33 mouse cellular contexts compared by ENCODE assay signal in genomic region chr4:137590961-137591360, GRCm38 (mm10). TPM values are rescaled to one million over a fixed set of nuclear protein-coding genes. Genes with fewer than 3 reads are reported as not detected.
A peak's percentile ranks its signal among the peaks of the same experiment; 100 is the strongest.
DNase-seq lines count a peak whose midpoint lies in the region; ATAC-seq lines count a peak whose summit lies in the region.
"Had no signal": no experiment of that assay in that cellular context is flagged by ENCODE, and none has a peak within 500 bp of the region (broad histone marks: within the 10 kb centered on the region; RNA-seq: fewer than 3 reads in every experiment).

No protein-coding gene starts in this region.

- intact Hi-C loops in left cerebral cortex, postnatal 4 days (cut with DNase I), result no loop called here

- DNase-seq in adrenal gland, postnatal 14 days, result peak; percentile 71
- DNase-seq in adrenal gland, adult (ENCODE audit: inconsistent age in 2 of 2, low spot score in 1 of 2), result no peak
- DNase-seq in cerebellum, postnatal 14 days, result peak; percentile 35 to 60
- no peak for DNase-seq in cerebellum, adult 8-10 months
- peak; percentile 15 for DNase-seq in left cerebral cortex, postnatal 4 days
- no peak for DNase-seq in left cerebral cortex, adult 9 months (ENCODE audit: low spot score in 2 of 2)
- DNase-seq in adipocyte (ENCODE audit: low spot score), result peak; percentile 22
- no peak for DNase-seq in midbrain, embryonic 11.5 days (ENCODE audit: low spot score, missing footprints)
- DNase-seq: heart, postnatal 4 days; kidney, adult 2 months; kidney, postnatal 10 days; liver; lung, postnatal 4 days; right cerebral cortex, postnatal 14 days; spleen, adult 18-20 months had no signal

- H3K4me1 ChIP-seq in midbrain, embryonic 11.5 days (ENCODE audit: control insufficient read depth, insufficient read depth, low read length), result peaks cover 11% of the 10 kb centered on the region

- H3K9me3 ChIP-seq in midbrain, embryonic 11.5 days (ENCODE audit: control insufficient read depth, low read length), result no peaks in the 10 kb centered on the region
- H3K9me3 ChIP-seq: forebrain, embryonic 10.5 days; G1E; heart, embryonic 15.5 days; limb, embryonic 10.5 days; liver, embryonic 15.5 days; midbrain, embryonic 15.5 days; neural tube, embryonic 12.5 days had no signal

- ATAC-seq in midbrain, embryonic 11.5 days (ENCODE audit: low FRiP score), result no peak
- ATAC-seq: CD4-positive, CD25-positive, alpha-beta regulatory T cell, adult 4 months; forebrain, embryonic 16.5 days; inflammation-experienced regulatory T-cells, adult 6 months; midbrain, embryonic 15.5 days; Patski had no signal

- H3K36me3 ChIP-seq in midbrain, embryonic 11.5 days (ENCODE audit: control insufficient read depth, insufficient read depth, low read length), result no peaks in the 10 kb centered on the region
- H3K36me3 ChIP-seq: heart, embryonic 15.5 days; limb, embryonic 10.5 days; liver, embryonic 15.5 days; midbrain, embryonic 15.5 days; neural tube, embryonic 12.5 days had no signal

- H3K4me2 ChIP-seq in midbrain, embryonic 11.5 days, result no peak overlapping the region
- H3K4me2 ChIP-seq: heart, embryonic 15.5 days; hindbrain, embryonic 14.5 days; liver, embryonic 15.5 days; midbrain, embryonic 15.5 days; neural tube, embryonic 12.5 days had no signal

- 92% methylated on average over 4 of the region's 4 CpGs for WGBS in midbrain, embryonic 11.5 days

- H3K27me3 ChIP-seq in midbrain, embryonic 11.5 days (ENCODE audit: control insufficient read depth, insufficient read depth, low read length), result no peaks in the 10 kb centered on the region
- H3K27me3 ChIP-seq: heart, embryonic 15.5 days; liver, embryonic 15.5 days; midbrain, embryonic 15.5 days; neural tube, embryonic 12.5 days; Patski had no signal

- H3K9ac ChIP-seq in midbrain, embryonic 11.5 days (ENCODE audit: low read length), result no peak overlapping the region
- H3K9ac ChIP-seq: heart, embryonic 15.5 days; hindbrain, embryonic 14.5 days; liver, embryonic 15.5 days; midbrain, embryonic 15.5 days; neural tube, embryonic 12.5 days had no signal

- no peak overlapping the region for H3K27ac ChIP-seq in midbrain, embryonic 11.5 days (ENCODE audit: low read depth, low read length)
- H3K27ac ChIP-seq: forebrain, embryonic 10.5 days; heart, embryonic 15.5 days; hindbrain, embryonic 14.5 days; left cerebral cortex, adult 2 months; limb, embryonic 10.5 days; liver, embryonic 15.5 days; midbrain, embryonic 15.5 days; neural tube, embryonic 12.5 days had no signal

- H3K4me3 ChIP-seq in midbrain, embryonic 11.5 days (ENCODE audit: low read depth, low read length), result no peak overlapping the region
- H3K4me3 ChIP-seq: forebrain, embryonic 10.5 days; heart, embryonic 15.5 days; left cerebral cortex, adult 2 months; limb, embryonic 10.5 days; liver, embryonic 15.5 days; midbrain, embryonic 15.5 days; neural tube, embryonic 12.5 days had no signal

RNA-seq across cellular contexts. Expression of gene Usp48, which starts 2.6 kb away (rescaled TPM):
- 95.5 and 107 TPM in 2 replicates for total RNA-seq in adrenal gland, postnatal 14 days (2021)
- 100 to 1,000 TPM; 163 to 167 TPM for total RNA-seq in left cerebral cortex, postnatal 4 days (2021)
- 72.5 and 77.2 TPM in 2 replicates for polyA plus RNA-seq in midbrain, embryonic 11.5 days (2014; fragmentation: Nextera tagmentation; extraction: Ambion mirVana)

RNA-seq across cellular contexts. Expression of gene Ldlrad2, which starts 16.6 kb away (rescaled TPM):
- total RNA-seq in adrenal gland, postnatal 14 days (2021), result not detected in 2 replicates
- not detected for total RNA-seq in left cerebral cortex, postnatal 4 days (2021)
- polyA plus RNA-seq in midbrain, embryonic 11.5 days (2014; fragmentation: Nextera tagmentation; extraction: Ambion mirVana), result not detected in 2 replicates
- total RNA-seq: G1E; heart, postnatal 4 days; layer of hippocampus, postnatal 10 days; left cerebral cortex, adult 2 months; megakaryocyte-erythroid progenitor cell, adult 5-6 weeks had no signal
- polyA plus RNA-seq: CD4-positive, CD25-positive, alpha-beta regulatory T cell, adult 4 months; embryonic facial prominence, embryonic 11.5 days; forebrain, embryonic 10.5 days; forebrain, embryonic 16.5 days; G1E; hindbrain, embryonic 14.5 days; inflammation-experienced regulatory T-cells, adult 6 months; kidney, adult 2 months; limb, embryonic 10.5 days; liver, embryonic 15.5 days; lung, embryonic 16.5 days; midbrain, embryonic 15.5 days; neural tube, embryonic 12.5 days; Patski; thymus, postnatal 0 days had no signal

Comparison
In these comparisons a context has a peak if more than half of its experiments do, and no peak if none do; other contexts are left out.
1. DNase-seq: peak in adrenal gland, postnatal 14 days (single experiment), cerebellum, postnatal 14 days (2 of 2), left cerebral cortex, postnatal 4 days (single experiment) and adipocyte (single experiment); none in adrenal gland, adult (0 of 2), cerebellum, adult 8-10 months (single experiment), left cerebral cortex, adult 9 months (0 of 2) and midbrain, embryonic 11.5 days (single experiment).